Comparison of ENCODE assay signal across 29 mouse cellular contexts in genomic region chr7:44649094-44649610, GRCm38 (mm10). TPM values are rescaled to one million over a fixed set of nuclear protein-coding genes. Genes with fewer than 3 reads are reported as not detected.
DNase-seq lines count a peak whose midpoint lies in the region; ATAC-seq and TF ChIP-seq lines count a peak whose summit lies in the region.
"Had no signal": no experiment of that assay in that cellular context is flagged by ENCODE, and none has a peak within 500 bp of the region (broad histone marks: within the 10 kb centered on the region; RNA-seq: fewer than 3 reads in every experiment).

No protein-coding gene starts in this region.

- H3K79me2 ChIP-seq in C2C12 (ENCODE audit: control insufficient read depth, insufficient read depth): no peaks in the 10 kb centered on the region
- H3K79me2 ChIP-seq in myocyte (ENCODE audit: control insufficient read depth, insufficient read depth): no peaks in the 10 kb centered on the region

- ATAC-seq in intestine, embryonic 16.5 days: no peak
- ATAC-seq: CD4-positive, CD25-positive, alpha-beta regulatory T cell, adult 4 months; intestine, embryonic 15.5 days had no signal

- WGBS in lung, adult 2 months: 56% methylated on average over 8 of the region's 8 CpGs
- WGBS in intestine, embryonic 16.5 days: 71% methylated on average over 8 of the region's 8 CpGs

- H3K9ac ChIP-seq in intestine, embryonic 16.5 days (ENCODE audit: low read depth, low read length): no peak overlapping the region
- H3K9ac ChIP-seq: embryonic facial prominence, embryonic 12.5 days; embryonic facial prominence, embryonic 15.5 days; forebrain, postnatal 0 days; heart, embryonic 12.5 days; heart, embryonic 15.5 days; hindbrain, embryonic 13.5 days; intestine, embryonic 15.5 days had no signal

- no peaks in the 10 kb centered on the region for H3K9me3 ChIP-seq in intestine, embryonic 16.5 days (ENCODE audit: control insufficient read depth, low read length)
- H3K9me3 ChIP-seq: embryonic facial prominence, embryonic 12.5 days; embryonic facial prominence, embryonic 15.5 days; heart, embryonic 12.5 days; heart, embryonic 15.5 days; hindbrain, embryonic 10.5 days; hindbrain, embryonic 13.5 days; intestine, embryonic 15.5 days had no signal

- no peak overlapping the region for H3K4me3 ChIP-seq in lung, adult 2 months (replicated peaks; ENCODE audit: extremely low read depth, low read depth, low read length)
- H3K4me3 ChIP-seq in C2C12 (ENCODE audit: insufficient read depth, poor library complexity, severe bottlenecking): no peak overlapping the region
- H3K4me3 ChIP-seq in myocyte: no peak overlapping the region
- no peak overlapping the region for H3K4me3 ChIP-seq in intestine, embryonic 16.5 days (ENCODE audit: low read length)
- H3K4me3 ChIP-seq: embryonic facial prominence, embryonic 12.5 days; embryonic facial prominence, embryonic 15.5 days; heart, embryonic 12.5 days; heart, embryonic 15.5 days; hindbrain, embryonic 10.5 days; hindbrain, embryonic 13.5 days; intestine, embryonic 15.5 days had no signal

- TF ChIP-seq POLR2A in lung, adult 2 months (IDR thresholded peaks at IDR 0.05; ENCODE audit: borderline replicate concordance, extremely low read depth, low read depth, low read length): no peak
- TF ChIP-seq POLR2A in myocyte (IDR thresholded peaks at IDR 0.05; ENCODE audit: insufficient read length, low read depth): no peak

- no peak overlapping the region for H3K27ac ChIP-seq in intestine, embryonic 16.5 days (ENCODE audit: low read length)
- H3K27ac ChIP-seq: embryonic facial prominence, embryonic 12.5 days; embryonic facial prominence, embryonic 15.5 days; heart, embryonic 15.5 days; hindbrain, embryonic 10.5 days; hindbrain, embryonic 13.5 days; intestine, embryonic 15.5 days had no signal

- H3K4me1 ChIP-seq in lung, adult 2 months (ENCODE audit: control insufficient read depth, insufficient read depth, low read length): 0 out of 2 replicates have a peak, but pooled peaks cover 2% of the 10 kb centered on the region
- no peaks in the 10 kb centered on the region for H3K4me1 ChIP-seq in intestine, embryonic 16.5 days (ENCODE audit: control insufficient read depth, insufficient read depth, low read length)
- H3K4me1 ChIP-seq: embryonic facial prominence, embryonic 12.5 days; embryonic facial prominence, embryonic 15.5 days; heart, embryonic 12.5 days; intestine, embryonic 15.5 days had no signal

- H3K79me3 ChIP-seq in C2C12 (ENCODE audit: low read depth): no peaks in the 10 kb centered on the region

- H3ac ChIP-seq in C2C12 (ENCODE audit: control insufficient read depth, insufficient read length, low read depth): peak overlapping the region; percentile 12
- H3ac ChIP-seq in myocyte (ENCODE audit: control insufficient read depth, insufficient read length): no peak overlapping the region

- no peak for TF ChIP-seq CTCF in lung, adult 2 months (IDR thresholded peaks at IDR 0.05; ENCODE audit: insufficient read depth, low read length)
- TF ChIP-seq CTCF in C2C12 (IDR thresholded peaks at IDR 0.05; ENCODE audit: control insufficient read depth, insufficient read depth, insufficient read length): no peak

- H3K36me3 ChIP-seq in C2C12 (ENCODE audit: control insufficient read depth, insufficient read depth) (no peaks in the 10 kb centered on the region), myocyte (ENCODE audit: control insufficient read depth, insufficient read depth) (no peaks in the 10 kb centered on the region)
- H3K36me3 ChIP-seq in intestine, embryonic 16.5 days (ENCODE audit: control insufficient read depth, insufficient read depth, low read length): no peaks in the 10 kb centered on the region
- H3K36me3 ChIP-seq: embryonic facial prominence, embryonic 12.5 days; embryonic facial prominence, embryonic 15.5 days; heart, embryonic 12.5 days; heart, embryonic 15.5 days; hindbrain, embryonic 10.5 days; hindbrain, embryonic 13.5 days; intestine, embryonic 15.5 days had no signal

- H3K27me3 ChIP-seq in C2C12 (ENCODE audit: control insufficient read depth, insufficient read depth, insufficient read length) (peaks cover 13% of the 10 kb centered on the region), myocyte (ENCODE audit: control insufficient read depth, insufficient read depth, insufficient read length) (peaks cover 12% of the 10 kb centered on the region)
- H3K27me3 ChIP-seq in intestine, embryonic 16.5 days (replicated peaks; ENCODE audit: control insufficient read depth, insufficient read depth, low read length): 0 out of 2 replicates have a peak, but pooled peaks cover 4% of the 10 kb centered on the region
- H3K27me3 ChIP-seq: Patski had no signal

- peak overlapping the region; percentile 60 for H3K4me2 ChIP-seq in myocyte (ENCODE audit: low read depth)
- H3K4me2 ChIP-seq in intestine, embryonic 16.5 days (ENCODE audit: low read depth, low read length): no peak overlapping the region
- H3K4me2 ChIP-seq: embryonic facial prominence, embryonic 12.5 days; embryonic facial prominence, embryonic 15.5 days; heart, embryonic 12.5 days; heart, embryonic 15.5 days; hindbrain, embryonic 13.5 days; intestine, embryonic 15.5 days had no signal

- DNase-seq in lung, postnatal 36 days: peak; percentile 20
- DNase-seq in lung, adult 2 months: no peak
- no peak for DNase-seq in cerebellum, adult 18-20 months
- no peak for DNase-seq in cerebellum, adult 9-10 months
- DNase-seq: adrenal gland, postnatal 10 days; adrenal gland, postnatal 36 days; B cell, adult 2 months; cerebellum, adult 11 months; cerebellum, adult 8-10 months; forebrain, postnatal 0 days; gastrocnemius, postnatal 25 days; heart, postnatal 10 days; heart, postnatal 36 days had no signal

TF ChIP-seq in C2C12, 6 proteins besides CTCF, POLR2A, EP300 and RAD21:
- TF ChIP-seq MYOD1 (IDR thresholded peaks at IDR 0.05; ENCODE audit: control insufficient read depth, insufficient read length, low read depth) (peak; percentile 42), USF1 (IDR thresholded peaks at IDR 0.05; ENCODE audit: low read depth) (no peak)

TF ChIP-seq in myocyte, 11 proteins besides CTCF, POLR2A, EP300 and RAD21:
- no peak for TF ChIP-seq USF1 (IDR thresholded peaks at IDR 0.05; ENCODE audit: low read depth)
- no peak for TF ChIP-seq SRF (IDR thresholded peaks at IDR 0.05; ENCODE audit: control insufficient read depth, insufficient read length, low read depth)
- TF ChIP-seq REST (IDR thresholded peaks at IDR 0.05; ENCODE audit: insufficient read depth, insufficient read length): no peak
- no peak for TF ChIP-seq TCF12 (IDR thresholded peaks at IDR 0.05; ENCODE audit: insufficient read depth, poor library complexity, severe bottlenecking)
- TF ChIP-seq MAX (IDR thresholded peaks at IDR 0.05; ENCODE audit: low read depth): no peak
- no peak for TF ChIP-seq E2F4 (IDR thresholded peaks at IDR 0.05; ENCODE audit: insufficient read depth)
- TF ChIP-seq CEBPB (IDR thresholded peaks at IDR 0.05; ENCODE audit: insufficient read depth, poor library complexity, severe bottlenecking): no peak
- peak; percentile 13 to 81 (median 58) for TF ChIP-seq MYOG (IDR thresholded peaks at IDR 0.05; ENCODE audit: control insufficient read depth in 1 of 3, insufficient read depth in 1 of 3, insufficient read length in 2 of 3, low read depth in 2 of 3)
- peak in 2 of 3 experiments; percentile 59 to 74 for TF ChIP-seq MYOD1 (IDR thresholded peaks at IDR 0.05; ENCODE audit: control insufficient read depth in 1 of 3, insufficient read length in 2 of 3, low read depth in 2 of 3)
- TF ChIP-seq TCF3 (IDR thresholded peaks at IDR 0.05; ENCODE audit: insufficient read length, low read depth): no peak
- TF ChIP-seq POLR2AphosphoS2 (IDR thresholded peaks at IDR 0.05; ENCODE audit: insufficient read length, low read depth): no peak
TF ChIP-seq in myocyte: peak in this region for 2.

RNA-seq across cellular contexts. Expression of gene Myh14, which starts 21.5 kb away (rescaled TPM):
- 223 and 227 TPM in 2 replicates for polyA plus RNA-seq in lung, adult 2 months (2012; rRNA removed)
- polyA plus RNA-seq in C2C12 (2012; fragmentation: generic; extraction: Trizol) (0.01 TPM), myocyte (2012; fragmentation: generic; extraction: Trizol) (0.17 TPM)
- 70.3 and 81.3 TPM in 2 replicates for polyA plus RNA-seq in intestine, embryonic 16.5 days (2015; fragmentation: Nextera tagmentation; extraction: Ambion mirVana)
- polyA plus RNA-seq: CD4-positive, CD25-positive, alpha-beta regulatory T cell, adult 4 months had no signal

RNA-seq across cellular contexts. Expression of gene Kcnc3, which starts 58.7 kb away (rescaled TPM):
- polyA plus RNA-seq in lung, adult 2 months (2012; rRNA removed): 36.0 and 42.5 TPM in 2 replicates
- polyA plus RNA-seq in C2C12 (2012; fragmentation: generic; extraction: Trizol) (0.26 TPM), myocyte (2012; fragmentation: generic; extraction: Trizol) (0.92 TPM)
- 0.20 and 0.22 TPM in 2 replicates for polyA plus RNA-seq in intestine, embryonic 16.5 days (2015; fragmentation: Nextera tagmentation; extraction: Ambion mirVana)

RNA-seq across cellular contexts. Expression of gene Izumo2, which starts 59.4 kb away (rescaled TPM):
- polyA plus RNA-seq in lung, adult 2 months (2012; rRNA removed): not detected in 2 replicates
- polyA plus RNA-seq in C2C12 (2012; fragmentation: generic; extraction: Trizol) (not detected), myocyte (2012; fragmentation: generic; extraction: Trizol) (not detected)
- not detected in 2 replicates for polyA plus RNA-seq in intestine, embryonic 16.5 days (2015; fragmentation: Nextera tagmentation; extraction: Ambion mirVana)
- polyA plus RNA-seq: CD4-positive, CD25-positive, alpha-beta regulatory T cell, adult 4 months; embryonic facial prominence, embryonic 12.5 days; embryonic facial prominence, embryonic 15.5 days; forebrain, embryonic 11.5 days; forebrain, embryonic 14.5 days; forebrain, postnatal 0 days; frontal cortex, adult 2 months; heart, embryonic 12.5 days; heart, embryonic 15.5 days; hindbrain, embryonic 10.5 days; hindbrain, embryonic 13.5 days; hindbrain, embryonic 16.5 days; intestine, embryonic 15.5 days; Patski had no signal

Comparison
In these comparisons a context has a peak if more than half of its experiments do, and no peak if none do; other contexts are left out.
1. RNA of gene Myh14, which starts 21.5 kb away (polyA plus RNA-seq): 223 to 227 TPM in lung, adult 2 months and 70.3 to 81.3 TPM in intestine, embryonic 16.5 days; 0.17 TPM in myocyte (single experiment) and 0.01 TPM in C2C12 (single experiment); every median in the first group is over 10 times any median in the second.
2. RNA of gene Kcnc3, which starts 58.7 kb away (polyA plus RNA-seq): 36.0 to 42.5 TPM in lung, adult 2 months; 0.92 TPM in myocyte (single experiment), 0.26 TPM in C2C12 (single experiment) and 0.20 to 0.22 TPM in intestine, embryonic 16.5 days; every median in the first group is over 10 times any median in the second.